Mouse (Mus musculus): ENCODE data around the gene Atp5g3.

Atp5g3 gene

GRCm38 (mm10) chr2:73892464-73893296 lies 18.4 kb downstream of the Atp5g3 start, which contains the start of gene Atf2:
TSS of gene Atf2 (minus strand) at chr2:73892639.
- WGBS: under 1% methylated on average over 63 of the region's 63 CpGs

- WGBS: under 1% methylated on average over 44 of the region's 54 CpGs
Observed at GRCm38 (mm10) chr2:73891701-73892463, 19.2 kb downstream of the Atp5g3 start.

- WGBS: 63% methylated on average over 2 of the region's 2 CpGs
Observed at GRCm38 (mm10) chr2:73885997-73886396, 25.1 kb downstream of the Atp5g3 start.

- 56% methylated on average over 2 of the region's 2 CpGs for WGBS
Observed at GRCm38 (mm10) chr2:73877891-73878290, 33.2 kb downstream of the Atp5g3 start.

DNA sequence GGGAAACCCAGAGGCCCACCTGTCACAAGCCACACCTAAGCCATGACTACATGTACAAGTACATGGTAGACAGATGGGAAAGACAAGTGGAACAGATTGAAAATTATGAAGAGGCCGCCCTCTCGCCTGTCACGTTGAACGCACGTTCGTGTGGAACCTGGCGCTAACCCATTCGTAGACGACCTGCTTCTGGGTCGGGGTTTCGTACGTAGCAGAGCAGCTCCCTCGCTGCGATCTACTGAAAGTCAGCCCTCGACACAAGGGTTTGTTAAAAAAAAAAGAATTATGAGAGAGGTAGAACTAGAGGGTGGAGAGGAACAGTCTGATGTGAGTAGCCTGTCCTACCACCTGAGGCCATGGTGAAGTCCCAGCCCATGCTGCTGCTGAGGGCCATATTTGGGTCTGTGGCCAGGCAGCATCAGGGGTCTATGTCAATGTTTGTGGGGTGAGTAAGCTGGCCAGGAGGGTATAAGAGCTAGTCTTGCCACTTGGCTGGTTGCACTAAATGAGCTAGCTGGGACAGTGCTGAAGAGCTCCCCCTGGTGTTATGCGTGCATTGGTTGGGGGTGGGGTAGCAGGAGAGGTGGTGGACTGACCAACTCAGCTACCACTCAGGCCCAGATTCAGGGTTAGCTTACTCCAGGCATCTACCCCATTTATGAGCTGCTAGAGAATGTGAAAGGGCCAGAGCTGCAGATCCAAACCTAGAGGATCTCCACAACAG lies 43.2 kb downstream of the Atp5g3 start:
- 71% methylated on average over 16 of the region's 16 CpGs for WGBS

- 76% methylated on average over 4 of the region's 4 CpGs for WGBS
Observed at GRCm38 (mm10) chr2:73860046-73860624, 51.0 kb downstream of the Atp5g3 start.

Measured in cerebral cortex, adult 2 months (tissue).